Mouse (Mus musculus) duodenum, adult 2 months (tissue): ENCODE data around the gene Lrrc18. TPM values are rescaled to one million over a fixed set of nuclear protein-coding genes. Genes with fewer than 3 reads are reported as not detected.

Experiments used
- polyA plus RNA-seq: library from polyadenylated mRNA; depleted of rRNA; stranded (reverse); fragments of >200 nt; gene quantifications from 2 replicates; pipeline ENCODE4 v1.2.3, GENCODE M21; 2012; ENCODE audit warnings: low replicate concordance; rRNA removed

Lrrc18 gene
- polyA plus RNA-seq, result 0.15 TPM in 1 of 2 replicates, not detected in the other

DNA sequence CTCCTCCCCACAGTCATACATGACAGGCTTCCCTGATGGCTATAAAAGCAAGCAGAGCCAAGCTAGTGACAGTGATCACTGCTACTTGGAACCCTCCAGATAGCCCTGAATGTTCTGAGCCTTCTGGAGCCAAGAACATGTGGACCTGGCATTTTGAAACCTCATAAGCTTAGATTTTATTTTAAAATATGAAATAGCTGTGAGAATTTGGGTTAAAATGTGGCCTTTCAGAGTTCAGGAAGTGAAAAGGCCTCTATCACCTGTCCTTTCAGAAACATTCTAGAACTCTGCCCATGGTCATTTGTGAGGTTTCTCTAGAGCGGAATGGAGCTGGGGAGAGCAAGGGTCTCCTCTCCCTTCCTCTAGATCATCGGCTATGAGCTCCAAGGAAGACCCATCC lies at the start of gene Lrrc18:
Lrrc18 (plus strand) TSS at position 301 of the 400 bp plus-strand sequence.

Other genes with a start within 250 kb of the Lrrc18 start
- 0.67 and 2.6 TPM in 2 replicates for gene Tmem273, start 205.4 kb upstream of the Lrrc18 start, polyA plus RNA-seq
- gene Fam170b, start 157.4 kb upstream of the Lrrc18 start, polyA plus RNA-seq, result not detected in 2 replicates
- 1.7 and 1.8 TPM in 2 replicates for gene Vstm4, start 134.6 kb upstream of the Lrrc18 start, polyA plus RNA-seq
- gene Wdfy4, start 194.1 kb downstream of the Lrrc18 start, polyA plus RNA-seq, result 1.6 and 2.4 TPM in 2 replicates
- 1.9 and 3.4 TPM in 2 replicates for gene Arhgap22, start 222.6 kb downstream of the Lrrc18 start, polyA plus RNA-seq